Mouse (Mus musculus) layer of hippocampus, postnatal 36 days (tissue): Measurements from ENCODE around the gene Saysd1. TPM values are rescaled to one million over a fixed set of nuclear protein-coding genes. Genes with fewer than 3 reads are reported as not detected.

Experiments used
- DNase-seq, 2 experiments: peaks; one replicate each; pipeline ENCODE4 v3.0.0; 2022
- total RNA-seq, 2 experiments: library from RNA; stranded (reverse); gene quantifications; 2 replicates each; pipeline ENCODE4 v1.2.3; 2021

Saysd1 gene
- total RNA-seq, 2 experiments from 2014 or later = 6.0 to 6.2 TPM

GRCm38 (mm10) chr14:20106271-20106670, 32.1 kb downstream of the Saysd1 start:
- DNase-seq = no peak

DNA sequence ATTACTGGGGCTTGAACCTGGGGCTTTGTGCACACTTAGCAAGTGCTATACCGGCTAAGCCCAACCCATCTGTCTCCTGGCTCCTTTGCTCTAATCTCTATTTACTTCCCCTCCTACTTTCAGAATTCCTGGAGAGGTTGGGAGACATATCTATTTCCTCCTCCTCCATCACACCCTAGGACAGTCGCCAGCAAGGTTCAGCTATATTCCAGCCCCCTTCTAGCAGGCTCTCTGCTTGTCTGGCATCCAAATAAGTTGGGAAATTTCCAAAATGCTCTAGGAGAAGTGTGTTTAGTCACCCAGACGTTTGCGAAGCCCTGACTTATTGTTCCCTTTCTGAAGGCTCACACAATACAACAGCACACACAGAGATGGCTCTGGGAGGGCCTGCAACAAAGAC, 35.1 kb downstream of the Saysd1 start:
- DNase-seq = no peak

GRCm38 (mm10) chr14:20098061-20098460, 40.3 kb downstream of the Saysd1 start:
- DNase-seq = no peak

DNA sequence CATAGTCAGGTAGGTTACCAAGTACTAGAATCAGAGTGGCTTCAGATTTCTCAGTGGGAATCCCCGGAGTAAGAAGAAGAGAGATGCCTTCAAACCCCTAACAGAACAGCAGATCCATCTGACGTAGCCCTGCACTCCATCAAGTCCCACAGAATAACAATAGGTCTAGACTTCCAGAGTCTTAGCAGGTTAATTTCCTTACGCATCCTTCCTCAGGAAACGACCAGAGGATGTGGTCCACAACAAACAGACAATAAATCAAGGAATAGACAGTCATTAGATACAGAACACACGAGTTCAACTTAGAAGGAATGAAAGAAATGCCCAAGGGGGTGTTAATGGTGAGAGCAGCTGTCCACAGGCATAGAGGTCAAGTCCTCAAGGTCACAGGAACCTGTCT, 43.4 kb downstream of the Saysd1 start:
- no peak for DNase-seq

DNA sequence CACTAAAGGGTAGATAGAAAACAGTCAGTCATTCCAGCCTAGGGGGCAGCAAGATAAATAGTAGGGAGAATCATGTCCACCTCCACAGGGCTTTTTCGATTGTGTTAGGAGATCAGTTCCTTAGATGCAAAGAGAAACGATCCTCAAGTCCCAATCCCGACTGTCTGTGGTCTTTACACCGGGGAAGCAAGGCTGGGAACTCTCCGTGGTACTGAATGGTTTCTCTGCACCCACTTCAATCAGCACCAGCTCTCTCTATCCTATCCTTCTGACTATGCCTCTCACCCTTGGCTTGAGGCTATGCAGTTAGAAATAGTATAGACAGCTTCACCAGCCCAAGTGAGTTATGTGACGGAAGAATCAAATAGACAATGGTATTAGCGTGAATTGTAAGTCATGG, 44.8 kb downstream of the Saysd1 start:
- no peak for DNase-seq

DNA sequence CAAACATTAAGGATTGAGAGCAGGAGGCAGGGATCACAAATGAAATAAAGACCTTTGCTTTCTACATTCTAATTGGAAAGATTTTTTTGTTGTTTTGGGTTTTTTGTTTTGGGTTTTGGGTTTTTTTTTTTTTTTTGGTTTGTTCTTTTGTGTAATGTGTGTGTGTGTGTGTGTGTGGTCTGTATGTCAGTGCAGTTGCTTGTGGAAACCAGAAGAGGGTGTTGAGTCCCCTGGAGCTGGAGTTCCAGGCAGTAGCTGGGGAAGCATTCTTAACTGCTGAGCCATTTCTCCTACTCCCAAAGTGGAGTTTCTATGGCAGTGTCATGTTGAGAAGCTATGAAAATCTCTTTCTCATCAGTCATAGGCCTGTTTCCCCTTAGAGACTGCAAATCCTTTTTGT, 54.0 kb downstream of the Saysd1 start:
- DNase-seq = no peak

DNA sequence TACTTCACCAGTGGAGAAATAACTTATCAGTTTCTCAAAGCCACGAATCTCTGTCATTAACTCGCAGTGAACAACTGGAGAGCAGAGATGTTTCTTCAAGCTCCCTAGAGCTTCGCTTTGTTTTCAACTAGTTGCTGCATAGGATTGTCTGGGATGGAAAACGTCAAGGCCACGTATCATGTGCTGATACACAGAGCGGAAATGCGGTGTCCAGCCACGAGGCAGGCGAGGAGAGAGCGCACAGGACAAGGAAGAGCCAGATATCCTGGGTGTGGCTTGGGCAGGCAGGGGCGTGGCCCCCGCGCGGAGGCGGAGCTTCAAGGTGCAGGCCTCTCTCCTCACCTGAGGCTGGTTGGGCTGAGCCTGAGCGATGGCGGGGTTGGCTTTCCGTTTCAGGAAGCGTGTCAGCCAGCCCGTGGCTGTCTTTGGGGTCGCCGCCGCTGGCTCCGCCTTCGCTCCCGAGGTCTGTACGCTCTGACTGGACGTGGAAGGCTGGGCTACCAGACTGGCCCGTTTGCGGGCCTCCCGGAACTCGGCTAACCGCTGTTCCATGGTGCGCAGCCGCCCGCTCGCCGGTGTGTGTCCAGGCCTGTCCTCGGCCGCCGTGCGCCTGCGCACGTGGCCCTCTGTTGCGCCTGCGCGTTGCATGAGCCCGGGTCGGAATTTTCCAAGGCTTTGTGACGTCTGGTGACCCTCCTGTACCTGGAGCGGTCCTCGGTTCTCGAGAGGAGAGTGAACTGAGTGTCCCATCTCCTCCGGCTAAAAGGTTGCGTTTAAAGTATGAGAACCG, 55.6 kb downstream of the Saysd1 start:
- peak; percentile 91 for DNase-seq

- DNase-seq = no peak
Observed at GRCm38 (mm10) chr14:20081937-20082533, 56.3 kb downstream of the Saysd1 start.

GRCm38 (mm10) chr14:20081084-20081483, 57.2 kb downstream of the Saysd1 start:
- DNase-seq = no peak

DNA sequence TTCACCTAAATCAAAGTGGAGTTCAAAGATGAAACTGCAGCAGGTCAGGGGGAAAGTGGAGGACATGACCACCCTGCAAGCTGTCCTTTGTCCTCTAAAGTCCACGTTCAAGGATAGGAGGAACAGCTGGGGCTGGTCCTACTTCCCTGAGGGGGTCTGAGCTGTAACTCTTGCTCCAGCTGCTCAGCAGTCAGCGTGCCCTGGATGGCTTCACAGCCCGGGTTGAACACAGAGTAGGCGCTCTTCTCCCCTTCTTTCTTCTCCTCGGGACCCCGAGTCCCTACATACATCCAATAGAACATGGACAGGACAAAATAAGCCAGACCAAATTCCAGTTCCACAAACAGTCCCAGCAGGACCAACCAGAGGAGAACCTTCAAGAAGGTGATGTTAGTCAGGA, 61.2 kb downstream of the Saysd1 start:
- DNase-seq = no peak

DNA sequence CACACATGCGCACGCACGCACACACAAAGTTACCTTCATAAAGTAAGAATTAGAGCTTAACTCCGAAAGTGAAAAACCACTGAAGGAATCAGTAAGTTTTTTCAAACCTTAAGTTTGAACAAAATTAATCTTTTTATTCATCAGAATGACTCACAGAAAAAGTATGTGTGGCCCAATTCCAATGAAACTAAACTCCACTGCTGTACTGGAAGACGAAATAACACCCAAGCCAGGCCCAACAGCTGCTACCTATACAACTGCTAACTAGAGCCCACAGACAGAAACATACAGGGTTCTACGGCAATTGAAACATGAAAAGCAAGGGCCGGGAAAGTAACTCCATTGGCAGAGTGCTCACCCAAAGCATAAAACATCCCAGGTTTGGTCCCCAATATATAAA, 62.8 kb downstream of the Saysd1 start:
- no peak for DNase-seq

DNA sequence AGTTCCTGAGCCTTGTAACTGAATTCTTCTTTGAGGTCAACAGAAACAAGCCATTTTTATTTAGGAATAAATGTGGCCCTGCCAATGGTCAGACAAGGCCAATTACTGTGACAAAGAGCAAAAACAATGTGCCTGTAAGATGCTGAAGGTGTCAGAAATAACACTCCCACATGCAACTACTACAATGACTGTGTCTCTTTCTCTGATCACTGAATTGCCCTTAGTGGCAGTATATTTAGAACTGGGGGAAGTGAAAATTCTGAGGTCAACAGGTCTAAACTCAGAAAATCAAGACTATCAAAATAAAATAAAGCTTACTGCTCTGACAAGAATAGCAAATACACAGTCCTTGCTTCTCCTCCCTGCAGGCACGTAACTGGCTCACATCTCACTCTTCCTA, 63.6 kb downstream of the Saysd1 start:
- DNase-seq = no peak

- no peak for DNase-seq
Observed at GRCm38 (mm10) chr14:20070629-20071028, 67.7 kb downstream of the Saysd1 start.

DNA sequence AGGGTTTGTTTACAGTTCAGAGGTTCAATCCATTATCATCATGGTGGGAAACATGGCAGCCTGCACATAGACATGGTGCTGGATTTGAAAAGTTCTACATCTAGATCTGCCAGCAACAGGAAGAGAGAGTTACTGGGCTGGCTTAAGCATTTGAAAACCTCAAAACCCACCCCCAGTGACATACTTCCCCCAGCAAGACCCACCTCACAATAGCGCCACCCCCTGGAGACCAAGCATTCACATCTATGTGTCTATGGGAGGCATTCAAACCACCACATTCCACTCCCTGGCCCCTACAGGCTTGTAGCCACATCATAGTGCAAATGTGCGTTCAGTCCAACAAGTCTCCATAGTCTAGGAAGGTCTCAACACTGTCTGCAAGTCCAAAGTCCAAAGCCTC, 70.0 kb downstream of the Saysd1 start:
- no peak for DNase-seq

- DNase-seq = peak; percentile 41 to 60
Observed at GRCm38 (mm10) chr14:20067293-20068074, 70.8 kb downstream of the Saysd1 start.

DNA sequence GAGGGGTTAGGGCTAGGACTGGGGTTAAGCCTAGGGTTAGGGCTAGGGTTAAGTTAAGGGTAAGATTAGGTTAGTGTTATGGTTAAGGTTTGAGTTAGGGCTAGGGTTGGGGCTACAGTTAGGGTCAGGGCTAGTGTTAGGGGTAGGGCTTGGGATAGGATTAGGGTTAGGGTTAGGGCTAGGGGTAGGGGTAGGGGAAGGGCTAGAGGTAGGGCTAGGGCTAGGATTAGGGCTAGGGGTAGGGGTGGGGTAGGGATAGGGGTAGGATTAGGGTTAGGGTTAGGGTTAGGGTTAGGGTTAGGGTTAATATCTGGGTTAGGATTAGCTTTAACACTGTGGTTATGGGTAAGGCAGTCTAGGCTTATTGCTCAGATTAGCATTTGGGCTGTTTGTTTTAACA, 73.6 kb downstream of the Saysd1 start:
- DNase-seq = no peak

GRCm38 (mm10) chr14:20048481-20048835, 89.9 kb downstream of the Saysd1 start:
- no peak for DNase-seq

DNA sequence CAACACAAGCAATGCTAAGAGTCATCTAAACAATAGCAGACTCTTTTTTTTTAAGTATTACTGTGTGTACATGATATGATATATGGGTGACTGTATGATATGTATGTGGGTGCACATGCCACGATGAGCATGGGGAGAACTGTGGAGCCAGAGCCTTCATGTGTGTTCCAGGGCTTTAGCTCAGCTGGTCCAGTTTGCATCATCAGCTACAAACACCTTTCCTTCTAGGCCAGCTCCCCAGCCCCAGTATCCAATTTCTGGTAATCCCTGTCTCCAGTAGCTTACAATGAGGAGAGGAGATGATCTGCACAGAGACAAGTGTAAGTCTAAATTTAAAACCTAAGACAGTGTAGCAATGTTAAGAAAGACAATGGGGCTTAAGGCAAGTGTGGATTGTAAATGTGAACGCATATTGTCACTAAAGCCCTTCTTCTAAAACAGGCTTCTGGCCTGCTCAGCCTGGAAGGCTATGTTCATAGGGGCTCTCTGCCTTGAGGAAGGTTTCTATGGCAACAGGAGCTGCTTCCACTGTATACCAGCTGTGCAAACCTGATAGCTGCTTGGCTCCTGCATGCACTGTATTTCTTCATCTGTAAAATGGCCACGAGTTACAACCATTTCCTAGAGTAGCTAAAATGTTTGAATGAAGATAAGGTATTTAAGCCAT, 90.4 kb downstream of the Saysd1 start:
- no peak for DNase-seq

DNA sequence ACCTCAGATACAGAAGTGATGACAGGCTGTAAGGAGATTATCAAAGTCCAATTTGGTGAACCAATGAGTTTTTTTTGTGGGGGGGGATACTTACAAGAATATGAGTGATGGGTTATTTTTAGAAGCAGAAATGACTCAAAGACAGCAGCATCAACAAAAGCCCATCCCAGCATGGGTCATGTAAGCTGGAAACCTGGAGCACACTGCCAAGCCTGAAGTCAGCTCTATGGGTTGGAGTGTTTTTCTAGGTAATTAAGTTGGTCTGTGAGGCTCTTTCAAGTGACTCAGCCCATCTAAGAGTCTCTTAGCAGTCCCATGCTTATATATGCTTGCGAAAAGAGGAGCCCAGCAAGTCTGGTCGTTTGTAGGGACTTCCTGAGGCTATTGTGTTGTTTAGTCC, 91.0 kb downstream of the Saysd1 start:
- no peak for DNase-seq

GRCm38 (mm10) chr14:20044036-20044435, 94.3 kb downstream of the Saysd1 start:
- no peak for DNase-seq

DNA sequence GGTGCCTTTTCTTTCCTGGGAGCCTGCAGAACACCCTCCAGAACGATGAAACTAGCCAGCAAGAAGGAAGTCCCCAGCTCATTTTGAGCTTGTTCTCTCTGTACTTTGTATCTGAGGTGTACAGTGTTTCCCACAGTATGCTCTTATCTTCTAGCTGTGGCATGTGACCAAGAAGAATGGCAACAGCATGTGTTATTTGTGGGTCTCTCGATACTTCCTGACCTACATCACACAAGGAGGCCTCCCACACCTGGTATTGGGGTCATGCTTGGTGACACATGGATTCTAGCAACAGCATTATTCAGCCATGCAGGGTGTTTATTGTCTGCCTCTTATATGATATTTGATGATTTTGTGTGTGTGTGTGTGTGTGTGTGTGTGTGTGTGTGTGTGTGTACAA, 96.5 kb downstream of the Saysd1 start:
- no peak for DNase-seq

GRCm38 (mm10) chr14:20040976-20041375, 97.4 kb downstream of the Saysd1 start:
- DNase-seq = no peak

GRCm38 (mm10) chr14:20039795-20040194, 98.5 kb downstream of the Saysd1 start:
- DNase-seq = no peak
